Mouse (Mus musculus) ZHBTc4 (cell line): ENCODE data around the gene Col11a2.
"Not testable (repeated sequence)": the region's sequence is repeated elsewhere in the genome, so short reads cannot be mapped to it uniquely, and the experiment has no call there.

Experiments
- DNase-seq: peaks from one replicate; pipeline ENCODE4 v3.0.0-alpha.2; 2011; ENCODE audit warnings: low read depth, low spot score

Gene Col11a2

DNA sequence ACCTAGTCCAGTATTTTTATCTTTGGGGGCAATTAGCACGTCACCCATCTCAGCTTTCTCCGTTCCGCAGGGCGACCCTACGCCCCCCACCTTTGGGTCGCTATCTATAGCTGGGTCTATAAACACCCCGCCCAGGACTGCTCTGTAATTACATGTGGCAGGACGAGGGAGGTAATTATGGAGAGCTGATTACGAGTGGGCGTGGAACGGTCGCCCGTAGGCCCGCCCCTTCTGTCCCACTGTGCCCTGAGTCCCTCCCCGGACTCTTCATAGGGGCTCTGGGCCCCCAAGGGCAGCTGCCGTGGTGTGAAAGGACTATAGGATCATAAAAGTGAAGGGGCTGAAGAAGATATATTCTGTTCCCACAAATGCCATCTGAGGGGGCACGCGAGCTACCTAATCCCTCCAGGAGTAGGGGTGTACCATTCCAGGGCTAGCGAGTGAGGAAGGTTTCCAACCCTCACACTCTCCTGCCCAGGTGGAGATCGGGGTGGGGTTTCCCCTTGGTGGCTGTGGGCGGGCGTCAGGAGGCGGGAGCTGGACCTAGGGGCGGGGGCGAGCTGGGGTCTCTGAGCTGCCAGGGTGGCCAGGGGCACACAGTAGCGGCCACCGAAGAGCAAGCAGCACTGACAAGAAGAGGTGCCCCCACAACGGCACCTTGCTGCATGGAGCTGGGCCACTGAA is at the start of gene Col11a2:
Gene Col11a2, plus strand, starts transcription at position 560 of the 684 bp plus-strand sequence.
- DNase-seq, result no peak

DNA sequence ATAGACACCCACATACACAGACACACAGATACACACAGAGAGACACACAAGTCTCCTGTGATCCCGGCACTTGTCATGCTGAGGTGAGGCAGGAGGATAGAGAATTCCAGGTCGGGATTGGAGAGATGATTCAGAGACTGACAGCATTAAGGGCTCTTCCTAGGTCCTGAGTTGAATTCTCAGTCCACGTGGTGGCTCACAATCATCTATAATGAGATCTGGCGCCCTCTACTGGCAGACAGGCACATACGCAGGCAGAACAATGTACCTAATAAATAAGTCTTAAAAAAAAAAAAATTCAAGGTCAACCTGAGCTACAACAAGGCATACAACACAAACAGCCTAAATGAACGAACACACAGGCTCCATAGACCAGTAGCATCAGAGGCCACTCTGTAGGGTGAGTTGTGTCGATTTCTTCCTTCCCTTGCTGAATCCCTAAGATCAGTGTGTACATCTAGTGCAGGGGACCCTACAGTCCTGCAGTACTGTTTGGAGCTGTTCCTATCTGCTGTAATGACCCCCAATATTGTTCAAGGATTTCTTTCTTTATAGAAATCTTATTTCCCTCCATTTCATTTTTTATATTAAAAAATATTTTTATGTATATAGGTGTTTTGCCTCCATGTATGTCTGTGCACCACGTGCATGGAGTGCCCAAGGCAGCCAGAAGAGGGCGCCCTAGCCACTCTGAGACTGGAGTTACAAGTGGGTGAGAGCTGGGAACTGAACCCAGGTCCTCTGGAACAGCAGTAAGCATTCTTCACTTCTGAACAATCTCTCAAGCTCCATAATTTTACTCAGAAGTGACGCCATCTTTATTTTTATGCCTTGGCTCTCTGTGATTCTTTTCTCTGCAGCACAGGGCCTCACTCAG is 47.2 kb upstream of the Col11a2 start:
- DNase-seq, result peak; percentile 92

- DNase-seq, result no peak
Measured at GRCm38 (mm10) chr17:33994959-33995358, 44.3 kb upstream of the Col11a2 start.

GRCm38 (mm10) chr17:33995651-33996050 is 43.6 kb upstream of the Col11a2 start:
- no peak for DNase-seq

DNA sequence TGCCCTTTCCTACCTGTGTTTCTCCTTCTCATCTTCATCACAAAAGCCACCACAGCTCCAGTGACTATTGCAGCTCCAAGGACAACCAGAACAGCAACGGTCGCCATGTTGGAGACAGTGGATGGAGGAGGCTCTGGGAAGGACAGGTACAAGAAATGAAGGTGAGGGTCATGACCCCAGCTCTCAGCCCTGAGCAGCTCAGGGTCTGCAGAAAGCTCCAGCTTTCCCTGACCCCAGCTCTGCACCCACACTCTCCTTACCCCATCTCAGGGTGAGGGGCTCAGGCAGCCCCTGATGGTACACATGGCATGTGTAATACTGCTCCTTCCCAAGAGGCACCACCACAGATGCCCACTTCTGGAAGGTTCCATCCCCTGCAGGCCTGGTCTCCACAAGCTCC is 42.2 kb upstream of the Col11a2 start:
- DNase-seq, result not testable (repeated sequence)

DNA sequence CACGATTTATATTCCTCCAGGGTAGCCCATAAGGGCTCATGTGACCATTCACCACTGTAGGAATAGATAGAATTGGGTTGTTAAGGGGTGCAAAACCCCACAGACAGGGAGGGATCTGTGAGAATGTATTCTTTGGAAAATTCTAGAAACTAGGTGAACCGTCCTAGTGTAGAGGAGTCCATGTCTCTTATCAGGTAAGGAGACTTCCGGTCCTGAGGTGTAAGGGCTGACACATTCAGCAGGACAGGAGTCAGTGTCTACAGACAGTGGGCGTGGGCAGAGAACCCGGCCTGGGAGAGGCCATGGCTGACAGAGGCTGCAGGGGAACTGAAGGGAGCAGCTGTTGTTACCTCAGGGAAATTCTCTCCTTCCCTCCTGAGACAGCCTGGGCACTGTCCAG is 40.5 kb upstream of the Col11a2 start:
- not testable (repeated sequence) for DNase-seq

DNA sequence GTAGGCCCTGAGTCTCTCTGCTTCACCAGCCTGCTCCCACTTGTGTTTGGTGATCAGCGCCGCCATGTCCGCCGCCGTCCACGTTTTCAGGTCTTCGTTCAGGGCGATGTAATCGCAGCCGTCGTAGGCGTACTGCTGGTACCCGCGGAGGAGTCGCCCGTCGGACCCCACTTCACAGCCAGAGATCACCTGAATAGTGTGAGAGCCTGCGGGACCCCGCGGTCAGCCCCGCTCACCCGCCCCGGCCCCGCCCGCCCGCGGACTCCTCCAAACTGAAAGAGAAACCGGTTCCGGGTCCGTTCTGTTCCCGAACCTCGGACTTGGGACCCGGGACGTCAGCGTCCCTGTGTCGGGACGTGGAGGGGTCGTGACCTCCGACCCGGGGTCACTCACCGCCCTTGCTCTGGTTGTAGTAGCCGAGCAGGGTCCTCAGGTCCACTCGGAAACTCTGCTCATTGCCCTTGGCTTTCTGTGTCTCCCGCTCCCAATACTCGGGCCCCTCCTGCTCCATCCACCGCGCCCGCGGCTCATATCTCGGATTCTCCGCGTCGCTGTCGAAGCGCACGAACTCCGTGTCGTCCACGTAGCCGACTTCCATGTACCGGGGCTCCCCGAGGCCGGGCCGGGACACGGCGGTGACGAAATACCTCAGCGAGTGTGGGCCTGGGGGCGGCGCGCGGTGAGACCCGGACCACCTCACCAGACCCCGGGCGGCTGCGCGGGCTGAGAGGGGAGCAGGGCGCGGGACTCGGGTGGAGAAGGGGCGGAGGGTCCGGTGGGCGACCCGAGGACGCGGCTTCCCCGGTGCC is 39.7 kb upstream of the Col11a2 start:
- peak; percentile 49 for DNase-seq

GRCm38 (mm10) chr17:34000150-34000537 is 39.1 kb upstream of the Col11a2 start, which contains the start of gene H2-K1:
Gene H2-K1, minus strand, starts transcription at chr17:34000347.
- peak; percentile 84 for DNase-seq

DNA sequence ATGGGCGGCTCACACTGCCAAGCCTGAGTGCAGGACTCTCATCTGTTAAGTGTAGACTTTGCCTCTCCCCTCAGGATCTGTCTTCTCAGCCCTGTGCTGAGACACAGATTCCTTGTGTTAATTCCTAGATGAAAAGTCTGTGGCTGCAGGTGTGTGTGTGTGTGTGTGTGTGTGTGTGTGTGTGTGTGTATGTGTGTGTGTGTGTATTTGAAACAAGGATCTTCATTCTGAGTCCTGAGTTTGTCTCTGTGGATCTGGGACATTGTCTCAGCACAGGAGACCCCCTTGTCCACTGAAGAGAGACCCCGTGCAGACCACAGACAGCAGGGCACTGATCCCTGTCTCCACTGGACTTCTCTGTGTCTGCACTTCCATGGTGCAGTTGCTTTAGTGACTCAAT is 38.4 kb upstream of the Col11a2 start:
- DNase-seq, result not testable (repeated sequence)

DNA sequence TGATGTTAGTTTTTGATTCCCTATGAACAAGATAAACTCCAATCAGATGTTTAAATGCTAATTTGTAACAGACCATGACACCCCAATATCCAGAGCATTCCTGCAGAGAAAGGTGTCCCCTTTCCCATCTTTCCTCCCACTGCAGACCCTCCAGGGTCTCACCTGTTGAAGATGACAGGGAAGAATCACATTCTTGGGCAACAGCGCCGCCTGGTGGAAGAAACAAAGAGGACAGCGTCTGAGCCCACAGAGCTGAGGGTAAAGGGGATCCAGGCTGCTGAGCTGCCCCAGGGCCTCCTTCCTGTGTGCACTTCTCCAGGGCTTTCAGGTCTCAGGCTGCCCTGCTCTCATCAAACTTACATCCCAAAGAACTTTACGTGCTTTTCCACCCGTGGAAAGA is 35.8 kb upstream of the Col11a2 start:
- peak; percentile 77 for DNase-seq

DNA sequence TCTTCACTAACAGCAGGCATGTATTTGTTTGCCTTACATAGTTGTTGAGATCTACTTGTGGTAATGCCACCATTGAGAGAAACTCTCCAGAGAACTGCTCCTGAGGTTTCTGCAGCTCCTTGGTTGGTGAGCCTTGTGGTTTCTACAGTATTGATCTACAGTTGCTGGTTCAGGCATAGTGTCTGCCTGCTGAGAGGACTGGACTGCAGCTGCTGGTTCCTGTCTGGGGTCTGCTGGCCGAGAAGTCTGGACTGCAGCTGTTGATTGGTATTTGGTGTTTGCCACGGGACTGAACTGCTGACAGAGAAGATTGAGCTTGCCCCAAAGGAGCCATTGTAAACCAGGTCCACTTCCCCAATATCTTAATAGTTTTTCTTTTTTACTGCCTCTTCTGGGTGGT is 32.7 kb upstream of the Col11a2 start:
- no peak for DNase-seq

GRCm38 (mm10) chr17:34010156-34010555 is 29.1 kb upstream of the Col11a2 start:
- DNase-seq, result no peak

DNA sequence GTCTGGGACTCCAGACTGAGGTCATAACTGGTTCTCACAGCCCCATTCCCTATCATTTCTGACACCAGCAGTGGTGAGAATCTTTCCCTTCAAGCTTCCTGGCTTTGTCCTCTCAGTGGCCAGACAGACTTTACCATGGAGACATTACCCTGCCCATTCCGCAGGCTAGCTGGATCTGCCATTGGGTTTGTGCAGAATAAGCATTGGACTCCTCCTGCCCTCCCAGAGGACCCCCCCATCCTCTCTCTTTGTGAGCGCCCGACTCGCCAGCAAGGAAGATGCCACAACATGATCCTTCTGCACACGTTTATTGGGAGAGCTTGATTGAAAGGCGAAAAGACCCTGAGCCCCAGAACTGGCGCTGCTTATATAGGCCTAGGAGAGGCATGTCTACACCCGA is 25.8 kb upstream of the Col11a2 start:
- DNase-seq, result no peak

DNA sequence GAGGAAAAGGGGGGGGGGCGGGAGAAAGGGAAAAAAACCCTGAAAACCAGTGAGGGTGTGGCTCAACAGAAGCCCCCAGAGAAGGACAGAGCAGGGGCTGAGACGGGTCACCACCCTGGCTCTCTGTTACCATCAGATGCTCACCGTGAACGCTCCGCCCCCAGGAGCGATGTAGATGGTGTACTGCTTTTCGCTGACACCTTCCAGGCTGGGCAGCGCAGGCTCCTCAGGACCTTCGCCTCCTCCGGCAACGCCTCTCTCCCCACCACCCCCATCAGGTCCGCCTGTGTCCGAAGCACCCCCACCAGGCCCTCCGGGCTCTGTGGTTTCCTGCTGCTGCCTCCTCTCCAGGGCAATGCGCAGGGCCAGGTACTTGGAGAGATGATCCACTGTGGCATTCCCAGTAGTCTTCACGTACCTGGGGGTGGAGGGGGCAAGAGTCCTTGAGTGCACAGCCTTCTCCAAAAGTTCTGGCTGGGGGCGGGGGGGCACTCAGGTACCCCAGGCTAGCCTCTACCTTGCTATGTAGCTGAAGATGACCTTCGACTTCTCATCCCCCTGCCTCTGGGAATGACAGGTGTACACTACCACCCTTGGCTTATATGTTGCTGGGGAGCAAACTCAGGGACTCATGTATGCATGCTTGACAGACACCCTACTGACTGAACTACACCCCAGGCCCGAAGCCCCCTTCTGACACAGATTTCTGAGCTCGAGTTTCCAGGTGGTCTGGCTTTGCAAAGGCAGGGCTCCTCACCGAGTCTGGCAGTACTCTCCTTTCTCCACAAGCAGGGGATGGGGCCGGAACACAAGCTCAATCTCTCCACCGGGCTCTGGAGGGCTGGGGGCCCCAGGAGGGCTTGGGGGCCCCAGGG is 17.5 kb upstream of the Col11a2 start:
- DNase-seq, result no peak

- peak; percentile 38 for DNase-seq
Measured at GRCm38 (mm10) chr17:34022414-34022783, 16.8 kb upstream of the Col11a2 start.

DNA sequence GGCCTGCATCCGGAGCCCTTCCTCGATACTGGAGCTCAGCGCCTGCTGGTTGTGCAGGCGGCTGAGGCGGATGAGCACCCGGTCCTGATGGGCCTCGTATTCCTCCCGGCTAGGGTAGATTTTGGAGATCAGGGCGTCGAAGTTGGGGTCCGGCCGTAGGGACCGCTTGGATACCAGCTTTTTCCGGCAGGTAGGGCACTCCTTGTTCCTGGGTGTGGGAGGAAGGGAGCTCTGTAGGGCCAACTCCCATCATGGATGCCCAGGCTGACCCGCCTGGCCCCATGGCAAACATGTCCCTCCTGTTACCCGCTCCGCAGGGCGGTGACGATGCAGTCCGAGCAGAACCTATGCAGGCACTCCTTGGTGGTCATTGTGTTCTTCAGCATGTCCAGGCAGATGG is 16.2 kb upstream of the Col11a2 start:
- DNase-seq, result no peak

GRCm38 (mm10) chr17:34023678-34024077 is 15.6 kb upstream of the Col11a2 start:
- DNase-seq, result no peak

DNA sequence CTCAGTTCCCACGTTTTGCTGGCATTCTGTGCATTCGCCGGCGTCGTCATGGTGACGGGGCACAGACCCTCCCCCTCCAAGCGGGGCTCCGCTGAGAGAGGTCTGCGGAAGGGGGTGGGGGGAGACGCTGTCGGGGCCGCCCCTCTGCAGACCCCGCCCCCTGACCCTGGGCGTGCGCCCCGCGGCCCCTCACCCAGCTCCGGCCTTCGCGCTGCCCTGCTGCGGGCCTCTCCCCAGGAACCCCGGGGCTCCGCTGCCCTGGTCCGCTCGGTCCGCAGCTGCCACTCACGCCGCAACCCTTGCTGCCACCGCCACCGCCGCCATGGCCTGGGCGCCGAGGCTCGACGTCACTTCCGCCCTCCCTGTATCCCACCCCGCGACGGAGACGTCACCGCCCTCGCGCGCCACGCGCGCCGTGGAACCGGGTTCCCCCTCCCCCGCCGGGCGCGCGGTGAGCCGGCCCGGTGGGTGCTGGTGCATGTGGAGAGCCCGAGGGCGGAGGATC is 14.9 kb upstream of the Col11a2 start, which contains the start of gene Ring1:
Gene Ring1, minus strand, starts transcription at position 364 of the 505 bp plus-strand sequence.
- DNase-seq, result peak; percentile 92

DNA sequence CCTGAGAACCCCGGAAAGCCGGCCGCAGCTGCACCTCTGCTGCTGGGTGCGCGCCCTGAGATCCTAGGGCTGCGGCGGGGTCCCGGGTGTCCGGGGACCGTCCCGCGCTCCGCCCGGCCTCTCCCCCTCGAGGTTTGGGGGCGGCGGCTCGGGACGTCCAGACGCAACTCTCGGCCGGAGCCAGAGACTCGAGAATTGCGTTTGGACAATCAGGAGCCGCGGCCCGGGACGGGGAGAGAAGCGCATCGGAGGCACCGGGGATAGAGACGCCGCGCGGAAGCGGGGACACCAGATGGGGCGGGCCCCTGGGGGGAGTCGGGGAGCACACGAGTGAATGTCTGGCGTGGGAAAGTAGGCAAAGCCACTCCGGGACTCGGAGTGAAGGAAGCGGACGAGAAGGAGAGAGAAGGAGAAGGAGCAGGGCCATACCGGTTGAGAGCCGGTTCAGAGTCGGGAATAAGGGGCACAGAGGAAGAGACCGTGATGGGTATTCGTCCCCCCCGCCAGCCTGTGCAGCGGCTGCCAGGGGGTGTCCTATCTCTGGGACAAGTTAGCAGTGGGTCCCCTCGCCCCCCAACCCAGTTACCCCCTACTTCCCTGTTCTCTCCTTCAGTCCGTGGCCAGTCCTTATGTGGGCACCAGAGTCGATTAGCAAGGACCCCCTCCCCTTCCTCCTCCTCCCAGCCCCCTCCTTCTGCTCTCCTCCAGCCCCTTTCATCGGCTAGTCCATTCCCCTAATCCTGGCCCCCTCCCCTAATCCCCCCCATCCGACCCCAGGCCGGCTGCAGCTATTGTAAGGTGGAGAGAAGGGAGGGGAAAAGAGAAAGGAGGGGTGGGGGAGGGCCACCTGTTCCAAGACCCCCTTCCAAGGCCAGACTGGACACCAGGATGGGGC is 14.1 kb upstream of the Col11a2 start:
- peak; percentile 67 for DNase-seq

DNA sequence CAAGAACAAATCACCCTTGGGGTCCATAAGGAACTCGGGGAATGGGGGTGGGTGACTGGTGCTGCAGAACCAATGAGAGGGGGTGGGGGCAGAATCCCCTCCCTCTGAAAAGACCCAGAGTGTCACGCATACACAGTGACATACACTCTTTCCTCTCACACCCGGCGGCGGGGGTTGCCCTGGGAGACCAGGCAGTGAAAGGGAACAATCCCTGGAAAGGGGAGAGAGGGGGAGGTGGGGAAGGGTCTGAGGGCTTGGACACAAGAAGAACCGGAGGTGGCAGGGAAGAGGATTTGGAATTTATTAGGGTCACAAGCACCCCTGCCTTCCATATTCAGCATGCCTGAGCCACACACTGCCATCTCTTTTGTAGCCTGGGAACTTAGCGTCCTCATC is 13.5 kb upstream of the Col11a2 start:
- no peak for DNase-seq
